In the genomic region with DNA sequence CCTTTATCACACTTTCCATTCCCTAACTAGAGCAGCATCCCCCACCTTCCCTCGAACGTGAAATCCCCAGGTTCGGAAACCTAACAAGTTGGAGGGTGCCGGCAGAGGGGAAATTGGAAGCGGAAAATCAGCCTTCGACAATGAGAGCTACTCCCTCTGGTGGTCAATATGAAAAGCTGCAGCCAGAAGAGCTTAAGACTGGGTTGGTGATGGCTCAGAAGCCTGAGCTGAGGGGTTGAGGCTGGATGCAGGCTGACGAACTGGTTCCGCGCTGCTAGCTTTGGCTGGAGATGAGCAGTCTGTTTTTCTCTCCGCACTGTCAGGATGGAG, we compare ENCODE assay signal across 8 mouse cellular contexts. TPM values are rescaled to one million over a fixed set of nuclear protein-coding genes. Genes with fewer than 3 reads are reported as not detected.
A peak's percentile ranks its signal among the peaks of the same experiment; 100 is the strongest.
DNase-seq lines count a peak whose midpoint lies in the region; ATAC-seq lines count a peak whose summit lies in the region.

No protein-coding gene starts in this region.

- H3K9ac ChIP-seq in intestine, embryonic 15.5 days = no peak overlapping the region
- no peak overlapping the region for H3K9ac ChIP-seq in liver, embryonic 12.5 days
- H3K9ac ChIP-seq in neural tube, embryonic 11.5 days (ENCODE audit: low read length) = no peak overlapping the region; the same call in 1 of the 2 replicates

- peak; percentile 71 for ATAC-seq in intestine, embryonic 15.5 days
- ATAC-seq in liver, embryonic 12.5 days = no peak
- ATAC-seq in neural tube, embryonic 11.5 days (ENCODE audit: insufficient read depth, low FRiP score, low TSS enrichment) = peak; percentile 67
- ATAC-seq in erythroid progenitor cell, adult 5-6 weeks (replicated peaks; ENCODE audit: low FRiP score, poor library complexity, severe bottlenecking) = no peak

- 1% methylated on average over 10 of the region's 10 CpGs for WGBS in intestine, embryonic 15.5 days
- 2% methylated on average over 10 of the region's 10 CpGs for WGBS in liver, embryonic 12.5 days (ENCODE audit: insufficient replicate concordance)
- WGBS in neural tube, embryonic 11.5 days = 1% methylated on average over 10 of the region's 10 CpGs

- DNase-seq in urinary bladder, postnatal 14 days (ENCODE audit: low spot score) = peak; percentile 36
- DNase-seq in urinary bladder, postnatal 4 days (ENCODE audit: low spot score in 2 of 2) = no peak
- DNase-seq in cerebellum, adult 18-20 months = peak; percentile 57 to 59
- DNase-seq in forelimb bud, embryonic 11.5 days (ENCODE audit: low read depth, low spot score) = peak; percentile 85
- peak; percentile 77 for DNase-seq in neural tube, embryonic 11.5 days (ENCODE audit: low spot score)

- no peak overlapping the region for H3K27ac ChIP-seq in intestine, embryonic 15.5 days
- H3K27ac ChIP-seq in liver, embryonic 12.5 days = no peak overlapping the region
- H3K27ac ChIP-seq in neural tube, embryonic 11.5 days (ENCODE audit: low read depth, low read length) = no peak overlapping the region

- no peaks in the 10 kb centered on the region for H3K9me3 ChIP-seq in intestine, embryonic 15.5 days
- no peaks in the 10 kb centered on the region for H3K9me3 ChIP-seq in liver, embryonic 12.5 days (replicated peaks)
- no peaks in the 10 kb centered on the region for H3K9me3 ChIP-seq in neural tube, embryonic 11.5 days (ENCODE audit: control insufficient read depth, low read length)

- H3K27me3 ChIP-seq in intestine, embryonic 15.5 days (replicated peaks) = peaks cover 4% of the 10 kb centered on the region; the same call in 1 of the 2 replicates
- peaks cover 59% of the 10 kb centered on the region for H3K27me3 ChIP-seq in liver, embryonic 12.5 days (replicated peaks)
- H3K27me3 ChIP-seq in neural tube, embryonic 11.5 days (ENCODE audit: control insufficient read depth, insufficient read depth, low read length) = no peaks in the 10 kb centered on the region

- peak overlapping the region; percentile 40 for H3K4me3 ChIP-seq in intestine, embryonic 15.5 days (replicated peaks)
- H3K4me3 ChIP-seq in liver, embryonic 12.5 days = peak overlapping the region; percentile 39; the same call in 1 of the 2 replicates
- H3K4me3 ChIP-seq in neural tube, embryonic 11.5 days (ENCODE audit: low read depth, low read length) = peak overlapping the region; percentile 39

- no peaks in the 10 kb centered on the region for H3K36me3 ChIP-seq in intestine, embryonic 15.5 days
- no peaks in the 10 kb centered on the region for H3K36me3 ChIP-seq in liver, embryonic 12.5 days
- no peaks in the 10 kb centered on the region for H3K36me3 ChIP-seq in neural tube, embryonic 11.5 days (ENCODE audit: control insufficient read depth, insufficient read depth, low read length)

- peak overlapping the region; percentile 84 for H3K4me2 ChIP-seq in intestine, embryonic 15.5 days (replicated peaks)
- peak overlapping the region; percentile 58 for H3K4me2 ChIP-seq in liver, embryonic 12.5 days
- peak overlapping the region; percentile 67 for H3K4me2 ChIP-seq in neural tube, embryonic 11.5 days (ENCODE audit: low read depth)

- peaks cover 4% of the 10 kb centered on the region; the same call in 1 of the 2 replicates for H3K4me1 ChIP-seq in intestine, embryonic 15.5 days (replicated peaks)
- no peaks in the 10 kb centered on the region for H3K4me1 ChIP-seq in liver, embryonic 12.5 days
- 0 out of 2 replicates have a peak, but pooled peaks cover 3% of the 10 kb centered on the region for H3K4me1 ChIP-seq in neural tube, embryonic 11.5 days (ENCODE audit: control insufficient read depth, insufficient read depth, low read length)

RNA-seq across cellular contexts. Expression of gene Mogat2, which starts 11.1 kb away (rescaled TPM):
- polyA plus RNA-seq in intestine, embryonic 15.5 days (2015; fragmentation: Nextera tagmentation; extraction: Ambion mirVana) = 120 and 142 TPM in 2 replicates
- polyA plus RNA-seq in liver, embryonic 12.5 days (2016; fragmentation: Nextera tagmentation; extraction: Ambion mirVana) = 28.8 and 33.9 TPM in 2 replicates
- 10.1 and 10.3 TPM in 2 replicates for polyA plus RNA-seq in neural tube, embryonic 11.5 days (2014; fragmentation: Nextera tagmentation; extraction: Ambion mirVana)
- total RNA-seq in erythroid progenitor cell, adult 5-6 weeks (2015; ENCODE audit: low replicate concordance) = 8.6 and 18.4 TPM in 2 replicates
- total RNA-seq in erythroid progenitor cell, adult 5-6 weeks (2017; ENCODE audit: low replicate concordance) = 2.3 TPM in 1 of 2 replicates, not detected in the other

RNA-seq across cellular contexts. Expression of gene Map6, which starts 17.7 kb away (rescaled TPM):
- 6.1 and 6.8 TPM in 2 replicates for polyA plus RNA-seq in intestine, embryonic 15.5 days (2015; fragmentation: Nextera tagmentation; extraction: Ambion mirVana)
- 0.13 and 0.25 TPM in 2 replicates for polyA plus RNA-seq in liver, embryonic 12.5 days (2016; fragmentation: Nextera tagmentation; extraction: Ambion mirVana)
- 46.7 and 57.0 TPM in 2 replicates for polyA plus RNA-seq in neural tube, embryonic 11.5 days (2014; fragmentation: Nextera tagmentation; extraction: Ambion mirVana)
- total RNA-seq in erythroid progenitor cell, adult 5-6 weeks (2015; ENCODE audit: low replicate concordance) = not detected in 2 replicates
- total RNA-seq in erythroid progenitor cell, adult 5-6 weeks (2017; ENCODE audit: low replicate concordance) = not detected in 2 replicates

Comparison
In these comparisons a context has a peak if more than half of its experiments do, and no peak if none do; other contexts are left out.
1. DNase-seq: peak in urinary bladder, postnatal 14 days (single experiment), cerebellum, adult 18-20 months (2 of 2), forelimb bud, embryonic 11.5 days (single experiment) and neural tube, embryonic 11.5 days (single experiment); none in urinary bladder, postnatal 4 days (0 of 2).
2. ATAC-seq: peak in intestine, embryonic 15.5 days (single experiment) and neural tube, embryonic 11.5 days (single experiment); none in liver, embryonic 12.5 days (single experiment) and erythroid progenitor cell, adult 5-6 weeks (single experiment).
3. Peak in every context shown above with its lines, with median percentiles within 50 percentile points of each other: H3K4me2 ChIP-seq and H3K4me3 ChIP-seq.